ENCODE assay signal across 34 mouse cellular contexts in the genomic region with DNA sequence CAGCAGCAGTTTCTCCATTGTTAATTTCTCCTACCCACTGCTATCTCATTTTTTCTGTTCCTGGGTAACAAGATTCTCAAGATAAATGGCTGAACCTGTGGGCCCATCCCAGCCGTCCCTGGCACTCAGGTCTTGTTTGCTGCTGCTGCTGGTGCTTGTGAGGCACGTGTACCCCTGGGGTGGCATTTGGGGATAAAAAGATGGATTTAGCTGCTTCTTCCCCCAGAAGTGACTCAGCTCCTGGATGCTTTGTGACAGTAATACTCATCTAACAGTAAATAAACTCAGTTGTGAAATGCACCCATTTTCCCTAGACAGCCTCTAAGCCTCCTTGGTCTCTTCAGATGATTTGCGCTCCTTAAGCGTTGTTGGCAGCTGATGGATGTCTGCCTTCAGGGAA. TPM values are rescaled to one million over a fixed set of nuclear protein-coding genes. Genes with fewer than 3 reads are reported as not detected.
"Had no signal": no experiment of that assay in that cellular context is flagged by ENCODE, and none has a peak within 500 bp of the region (broad histone marks: within the 10 kb centered on the region; RNA-seq: fewer than 3 reads in every experiment).

No protein-coding gene starts in this region.

- ATAC-seq: hindbrain, postnatal 0 days; intestine, embryonic 16.5 days; liver, postnatal 0 days had no signal

- H3K9ac ChIP-seq: heart, embryonic 13.5 days; heart, embryonic 15.5 days; hindbrain, embryonic 13.5 days; hindbrain, embryonic 15.5 days; kidney, embryonic 15.5 days; limb, embryonic 12.5 days; liver, embryonic 13.5 days; liver, embryonic 15.5 days; liver, postnatal 0 days had no signal

- H3K36me3 ChIP-seq: heart, embryonic 13.5 days; heart, embryonic 15.5 days; kidney, embryonic 15.5 days; limb, embryonic 12.5 days; liver, embryonic 13.5 days; liver, embryonic 15.5 days had no signal

- H3K9me3 ChIP-seq: heart, embryonic 13.5 days; heart, embryonic 15.5 days; hindbrain, embryonic 13.5 days; hindbrain, embryonic 15.5 days; kidney, embryonic 15.5 days; limb, embryonic 12.5 days; liver, embryonic 13.5 days; liver, embryonic 15.5 days had no signal

- H3K27me3 ChIP-seq: heart, embryonic 13.5 days; heart, embryonic 15.5 days; hindbrain, embryonic 13.5 days; hindbrain, embryonic 15.5 days; kidney, embryonic 15.5 days; limb, embryonic 12.5 days; liver, embryonic 13.5 days; liver, embryonic 15.5 days had no signal

- H3K4me3 ChIP-seq: heart, embryonic 13.5 days; heart, embryonic 15.5 days; hindbrain, embryonic 13.5 days; hindbrain, embryonic 15.5 days; kidney, embryonic 15.5 days; left cerebral cortex, adult 2 months; limb, embryonic 12.5 days; liver, embryonic 13.5 days; liver, embryonic 15.5 days had no signal

- H3K4me1 ChIP-seq: heart, embryonic 13.5 days; heart, embryonic 15.5 days; hindbrain, embryonic 13.5 days; hindbrain, embryonic 15.5 days; kidney, embryonic 15.5 days; limb, embryonic 12.5 days; liver, embryonic 13.5 days; liver, embryonic 15.5 days had no signal

- H3K27ac ChIP-seq: heart, embryonic 13.5 days; heart, embryonic 15.5 days; hindbrain, embryonic 13.5 days; hindbrain, embryonic 15.5 days; hindbrain, postnatal 0 days; kidney, embryonic 15.5 days; kidney, postnatal 0 days; limb, embryonic 12.5 days; liver, embryonic 13.5 days; liver, embryonic 15.5 days had no signal

- DNase-seq: gastrocnemius, postnatal 14 days; gastrocnemius, postnatal 36 days; heart, adult 18-20 months; heart, postnatal 14 days; heart, postnatal 36 days; kidney, adult 11 months; kidney, adult 2 months; kidney, adult 9 months; kidney, postnatal 14 days; kidney, postnatal 36 days; layer of hippocampus, adult 9-11 months; liver; liver, embryonic 13.5 days; liver, postnatal 0 days had no signal

RNA-seq across cellular contexts. Expression of gene Ifitm7, which starts 46.4 kb away (rescaled TPM):
- total RNA-seq: gastrocnemius, adult 18-20 months; gastrocnemius, adult 8-10 months; gastrocnemius, postnatal 14 days; gastrocnemius, postnatal 36 days; heart, adult 18-20 months; heart, postnatal 14 days; heart, postnatal 36 days had no signal
- polyA plus RNA-seq: heart, embryonic 11.5 days; heart, embryonic 13.5 days; heart, embryonic 15.5 days; heart, postnatal 0 days; intestine, embryonic 14.5 days; intestine, embryonic 16.5 days; large intestine, adult 2 months; liver, embryonic 11.5 days; liver, embryonic 13.5 days; liver, embryonic 15.5 days had no signal

RNA-seq across cellular contexts. Expression of gene 2900011O08Rik, which starts 46.7 kb away (rescaled TPM):
- total RNA-seq: gastrocnemius, adult 18-20 months; gastrocnemius, postnatal 36 days; heart, adult 18-20 months; heart, postnatal 14 days; heart, postnatal 36 days; hematopoietic stem cell, adult 5-6 weeks had no signal
- polyA plus RNA-seq: gonadal fat pad, adult 2 months; liver, postnatal 0 days had no signal
